Mouse (Mus musculus): Measurements from ENCODE around the gene Olfr141. TPM values are rescaled to one million over a fixed set of nuclear protein-coding genes. Genes with fewer than 3 reads are reported as not detected.

Olfr141 gene
- not detected in 2 replicates for polyA plus RNA-seq (2014; fragmentation: Nextera tagmentation; extraction: Ambion mirVana)

- H3K27me3 ChIP-seq (ENCODE audit: control insufficient read depth, insufficient read depth, low read length): no peaks in the 10 kb centered on the region
- ATAC-seq (replicated peaks; ENCODE audit: insufficient number of reproducible peaks, low FRiP score, low TSS enrichment): no peak
- H3K4me2 ChIP-seq: no peak within 1 kb of the TSS
- H3K4me3 ChIP-seq (ENCODE audit: low read depth, low read length): no peak within 1 kb of the TSS
- no peak within 1 kb of the TSS for H3K27ac ChIP-seq (ENCODE audit: low read depth, low read length)
- no peaks in the 10 kb centered on the region for H3K36me3 ChIP-seq (ENCODE audit: control insufficient read depth, insufficient read depth, low read length)
- no peaks in the 10 kb centered on the region for H3K9me3 ChIP-seq (replicated peaks; ENCODE audit: control insufficient read depth, low read length)
- H3K4me1 ChIP-seq (ENCODE audit: control insufficient read depth, insufficient read depth, low read length): no peaks in the 10 kb centered on the region
- no peak within 1 kb of the TSS for H3K9ac ChIP-seq (ENCODE audit: low read depth, low read length)
Observed at GRCm38 (mm10) chr2:86809918-86810317, at the start of gene Olfr141. TSS of gene Olfr141 (minus strand) at chr2:86810018.

- H3K9ac ChIP-seq (ENCODE audit: low read depth, low read length): no peak within 1 kb of the TSS
- no peaks in the 10 kb centered on the region for H3K4me1 ChIP-seq (ENCODE audit: control insufficient read depth, insufficient read depth, low read length)
- WGBS (ENCODE audit: insufficient replicate concordance): 80% methylated on average over 3 of the region's 3 CpGs
- H3K4me3 ChIP-seq (ENCODE audit: low read depth, low read length): no peak within 1 kb of the TSS
- H3K9me3 ChIP-seq (replicated peaks; ENCODE audit: control insufficient read depth, low read length): no peaks in the 10 kb centered on the region
- H3K27ac ChIP-seq (ENCODE audit: low read depth, low read length): no peak within 1 kb of the TSS
- H3K4me2 ChIP-seq: no peak within 1 kb of the TSS
- no peaks in the 10 kb centered on the region for H3K36me3 ChIP-seq (ENCODE audit: control insufficient read depth, insufficient read depth, low read length)
- no peaks in the 10 kb centered on the region for H3K27me3 ChIP-seq (ENCODE audit: control insufficient read depth, insufficient read depth, low read length)
- no peak for ATAC-seq (replicated peaks; ENCODE audit: insufficient number of reproducible peaks, low FRiP score, low TSS enrichment)
Observed at GRCm38 (mm10) chr2:86851596-86851995, 41.8 kb upstream of the Olfr141 start, which contains the start of gene Olfr1095. TSS of gene Olfr1095 (minus strand) at chr2:86851696.

GRCm38 (mm10) chr2:86824363-86824762, 14.5 kb upstream of the Olfr141 start, which contains the start of gene Olfr1094:
TSS of gene Olfr1094 (plus strand) at chr2:86824663.
- no peak within 1 kb of the TSS for H3K4me2 ChIP-seq
- no peak for ATAC-seq (replicated peaks; ENCODE audit: insufficient number of reproducible peaks, low FRiP score, low TSS enrichment)
- H3K27ac ChIP-seq (ENCODE audit: low read depth, low read length): no peak within 1 kb of the TSS
- no peak within 1 kb of the TSS for H3K4me3 ChIP-seq (ENCODE audit: low read depth, low read length)
- no peak within 1 kb of the TSS for H3K9ac ChIP-seq (ENCODE audit: low read depth, low read length)
- H3K36me3 ChIP-seq (ENCODE audit: control insufficient read depth, insufficient read depth, low read length): no peaks in the 10 kb centered on the region
- no peaks in the 10 kb centered on the region for H3K27me3 ChIP-seq (ENCODE audit: control insufficient read depth, insufficient read depth, low read length)
- H3K9me3 ChIP-seq (replicated peaks; ENCODE audit: control insufficient read depth, low read length): no peaks in the 10 kb centered on the region
- H3K4me1 ChIP-seq (ENCODE audit: control insufficient read depth, insufficient read depth, low read length): no peaks in the 10 kb centered on the region

- Histone ChIP-seq H3K4me3 (ENCODE audit: low read depth, low read length) (no peak within 1 kb of the TSS), H3K36me3 (ENCODE audit: control insufficient read depth, insufficient read depth, low read length) (no peaks in the 10 kb centered on the region), H3K4me2 (no peak within 1 kb of the TSS), H3K9ac (ENCODE audit: low read depth, low read length) (no peak within 1 kb of the TSS), H3K27ac (ENCODE audit: low read depth, low read length) (no peak within 1 kb of the TSS), H3K27me3 (ENCODE audit: control insufficient read depth, insufficient read depth, low read length) (no peaks in the 10 kb centered on the region), H3K4me1 (ENCODE audit: control insufficient read depth, insufficient read depth, low read length) (no peaks in the 10 kb centered on the region), H3K9me3 (replicated peaks; ENCODE audit: control insufficient read depth, low read length) (no peaks in the 10 kb centered on the region)
- 85% methylated on average over 2 of the region's 2 CpGs for WGBS (ENCODE audit: insufficient replicate concordance)
- ATAC-seq (replicated peaks; ENCODE audit: insufficient number of reproducible peaks, low FRiP score, low TSS enrichment): no peak
Observed at GRCm38 (mm10) chr2:86782179-86782578, 27.6 kb downstream of the Olfr141 start, which contains the start of gene Olfr1093. TSS of gene Olfr1093 (plus strand) at chr2:86782479.

- no peaks in the 10 kb centered on the region for H3K4me1 ChIP-seq (ENCODE audit: control insufficient read depth, insufficient read depth, low read length)
- no peak overlapping the region for H3K9ac ChIP-seq (ENCODE audit: low read depth, low read length)
- H3K36me3 ChIP-seq (ENCODE audit: control insufficient read depth, insufficient read depth, low read length): no peaks in the 10 kb centered on the region
- no peak for ATAC-seq (replicated peaks; ENCODE audit: insufficient number of reproducible peaks, low FRiP score, low TSS enrichment)
- H3K4me2 ChIP-seq: no peak overlapping the region
- no peak overlapping the region for H3K4me3 ChIP-seq (ENCODE audit: low read depth, low read length)
- H3K27ac ChIP-seq (ENCODE audit: low read depth, low read length): no peak overlapping the region
- no peaks in the 10 kb centered on the region for H3K27me3 ChIP-seq (ENCODE audit: control insufficient read depth, insufficient read depth, low read length)
- 92% methylated on average over 6 of the region's 6 CpGs for whole genome bisulfite sequencing (ENCODE audit: insufficient replicate concordance)
- no peaks in the 10 kb centered on the region for H3K9me3 ChIP-seq (replicated peaks; ENCODE audit: control insufficient read depth, low read length)
Observed at GRCm38 (mm10) chr2:86761050-86761449, 48.8 kb downstream of the Olfr141 start.

GRCm38 (mm10) chr2:86758893-86759292, 50.9 kb downstream of the Olfr141 start, which contains the start of gene Olfr1090:
TSS of gene Olfr1090 (minus strand) at chr2:86758993.
- no peaks in the 10 kb centered on the region for H3K27me3 ChIP-seq (ENCODE audit: control insufficient read depth, insufficient read depth, low read length)
- H3K9ac ChIP-seq (ENCODE audit: low read depth, low read length): no peak within 1 kb of the TSS
- H3K27ac ChIP-seq (ENCODE audit: low read depth, low read length): no peak within 1 kb of the TSS
- no peak for ATAC-seq (replicated peaks; ENCODE audit: insufficient number of reproducible peaks, low FRiP score, low TSS enrichment)
- no peaks in the 10 kb centered on the region for H3K36me3 ChIP-seq (ENCODE audit: control insufficient read depth, insufficient read depth, low read length)
- H3K4me2 ChIP-seq: no peak within 1 kb of the TSS
- H3K9me3 ChIP-seq (replicated peaks; ENCODE audit: control insufficient read depth, low read length): no peaks in the 10 kb centered on the region
- 81% methylated on average over 1 of the region's 1 CpGs for WGBS (ENCODE audit: insufficient replicate concordance)
- H3K4me3 ChIP-seq (ENCODE audit: low read depth, low read length): no peak within 1 kb of the TSS
- H3K4me1 ChIP-seq (ENCODE audit: control insufficient read depth, insufficient read depth, low read length): no peaks in the 10 kb centered on the region

Other genes starting within 250 kb of the Olfr141 start
- not detected in 2 replicates for gene Olfr1082, start 211.1 kb downstream of the Olfr141 start, polyA plus RNA-seq (2014; fragmentation: Nextera tagmentation; extraction: Ambion mirVana)
- not detected in 2 replicates for gene Olfr1084, start 170.3 kb downstream of the Olfr141 start, polyA plus RNA-seq (2014; fragmentation: Nextera tagmentation; extraction: Ambion mirVana)
- not detected in 2 replicates for gene Olfr1085, start 148.0 kb downstream of the Olfr141 start, polyA plus RNA-seq (2014; fragmentation: Nextera tagmentation; extraction: Ambion mirVana)
- gene Olfr1086, start 129.9 kb downstream of the Olfr141 start, polyA plus RNA-seq (2014; fragmentation: Nextera tagmentation; extraction: Ambion mirVana): not detected in 2 replicates
- gene Olfr1087, start 111.6 kb downstream of the Olfr141 start, polyA plus RNA-seq (2014; fragmentation: Nextera tagmentation; extraction: Ambion mirVana): not detected in 2 replicates
- not detected in 2 replicates for gene Olfr1089, start 76.3 kb downstream of the Olfr141 start, polyA plus RNA-seq (2014; fragmentation: Nextera tagmentation; extraction: Ambion mirVana)
- gene Olfr1090, start 51.0 kb downstream of the Olfr141 start, polyA plus RNA-seq (2014; fragmentation: Nextera tagmentation; extraction: Ambion mirVana): not detected in 2 replicates
- not detected in 2 replicates for gene Olfr1093, start 27.5 kb downstream of the Olfr141 start, polyA plus RNA-seq (2014; fragmentation: Nextera tagmentation; extraction: Ambion mirVana)
- gene Olfr1094, start 14.6 kb upstream of the Olfr141 start, polyA plus RNA-seq (2014; fragmentation: Nextera tagmentation; extraction: Ambion mirVana): not detected in 2 replicates
- gene Olfr1095, start 41.7 kb upstream of the Olfr141 start, polyA plus RNA-seq (2014; fragmentation: Nextera tagmentation; extraction: Ambion mirVana): not detected in 2 replicates
- not detected in 2 replicates for gene Gm13723, start 64.8 kb upstream of the Olfr141 start, polyA plus RNA-seq (2014; fragmentation: Nextera tagmentation; extraction: Ambion mirVana)
- gene Olfr1097, start 82.2 kb upstream of the Olfr141 start, polyA plus RNA-seq (2014; fragmentation: Nextera tagmentation; extraction: Ambion mirVana): not detected in 2 replicates
- gene Olfr1098, start 114.5 kb upstream of the Olfr141 start, polyA plus RNA-seq (2014; fragmentation: Nextera tagmentation; extraction: Ambion mirVana): not detected in 2 replicates
- not detected in 2 replicates for gene Olfr1099, start 150.7 kb upstream of the Olfr141 start, polyA plus RNA-seq (2014; fragmentation: Nextera tagmentation; extraction: Ambion mirVana)
- not detected in 2 replicates for gene Olfr1100, start 169.9 kb upstream of the Olfr141 start, polyA plus RNA-seq (2014; fragmentation: Nextera tagmentation; extraction: Ambion mirVana)
- gene Olfr1101, start 181.2 kb upstream of the Olfr141 start, polyA plus RNA-seq (2014; fragmentation: Nextera tagmentation; extraction: Ambion mirVana): not detected in 2 replicates
- not detected in 2 replicates for gene Olfr1102, start 188.4 kb upstream of the Olfr141 start, polyA plus RNA-seq (2014; fragmentation: Nextera tagmentation; extraction: Ambion mirVana)
- gene Olfr1104, start 217.1 kb upstream of the Olfr141 start, polyA plus RNA-seq (2014; fragmentation: Nextera tagmentation; extraction: Ambion mirVana): not detected in 2 replicates
- gene Olfr1105, start 226.5 kb upstream of the Olfr141 start, polyA plus RNA-seq (2014; fragmentation: Nextera tagmentation; extraction: Ambion mirVana): not detected in 2 replicates
- not detected in 2 replicates for gene Olfr1106, start 242.3 kb upstream of the Olfr141 start, polyA plus RNA-seq (2014; fragmentation: Nextera tagmentation; extraction: Ambion mirVana)